Mouse (Mus musculus) kidney, adult 18-20 months (tissue): ENCODE data around the gene Sik1.

Source experiments
- DNase-seq: peaks from one replicate; pipeline ENCODE4 v3.0.0; 2021

Sik1 gene

DNA sequence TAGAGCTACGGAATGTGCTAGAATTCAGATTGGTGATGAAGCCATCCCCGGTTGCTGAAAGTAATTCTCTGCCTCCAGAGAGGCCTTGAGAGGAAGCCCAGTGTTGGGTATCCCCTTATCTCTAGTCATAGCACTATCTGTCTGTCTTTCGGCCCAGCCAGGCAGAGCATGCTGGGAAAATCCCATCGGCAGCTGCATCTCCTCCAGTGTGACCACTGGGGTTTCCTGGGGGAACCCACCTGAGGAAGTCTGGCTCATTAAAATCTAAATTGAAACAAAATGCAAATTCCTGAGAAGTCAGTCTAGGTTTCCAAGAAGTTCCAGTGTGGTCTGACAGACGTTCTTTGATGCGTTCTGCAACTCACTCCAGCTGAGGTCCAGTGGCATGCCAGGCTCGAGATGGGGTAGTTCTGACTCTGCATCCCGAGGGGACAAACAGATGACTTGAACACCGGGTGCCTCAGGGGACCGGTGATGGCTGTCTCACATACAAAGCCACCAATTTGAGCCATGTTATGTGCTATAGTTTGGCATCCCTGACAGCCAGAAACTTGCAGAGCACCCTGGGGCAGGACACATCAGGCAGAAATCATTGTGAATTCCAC lies 19.8 kb upstream of the Sik1 start:
- DNase-seq = no peak

DNA sequence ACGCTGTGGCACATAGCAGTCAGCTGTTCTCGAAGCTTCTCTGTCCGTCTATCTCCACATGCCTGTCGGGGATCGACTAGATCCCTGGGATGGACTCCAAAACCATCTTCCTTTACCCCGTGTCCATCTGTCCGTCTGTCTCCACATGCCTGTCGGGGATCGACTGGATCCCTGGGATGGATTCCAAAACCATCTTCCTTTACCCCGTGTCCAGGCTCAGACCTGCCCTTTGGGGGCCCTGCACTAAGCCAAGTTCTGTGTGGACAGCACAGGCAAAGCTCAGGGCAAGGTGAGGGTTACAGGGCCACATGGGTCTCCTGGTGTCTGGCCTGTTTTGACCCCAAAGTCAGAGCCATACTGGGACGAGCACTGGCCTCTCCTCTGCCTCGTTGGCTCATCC lies 19.1 kb upstream of the Sik1 start:
- DNase-seq = no peak

- DNase-seq = no peak
Measured at GRCm38 (mm10) chr17:31873973-31874372, 18.4 kb upstream of the Sik1 start.

GRCm38 (mm10) chr17:31873185-31873870 lies 17.7 kb upstream of the Sik1 start:
- no peak for DNase-seq

- DNase-seq = no peak
Measured at GRCm38 (mm10) chr17:31872826-31873165, 17.2 kb upstream of the Sik1 start.

DNA sequence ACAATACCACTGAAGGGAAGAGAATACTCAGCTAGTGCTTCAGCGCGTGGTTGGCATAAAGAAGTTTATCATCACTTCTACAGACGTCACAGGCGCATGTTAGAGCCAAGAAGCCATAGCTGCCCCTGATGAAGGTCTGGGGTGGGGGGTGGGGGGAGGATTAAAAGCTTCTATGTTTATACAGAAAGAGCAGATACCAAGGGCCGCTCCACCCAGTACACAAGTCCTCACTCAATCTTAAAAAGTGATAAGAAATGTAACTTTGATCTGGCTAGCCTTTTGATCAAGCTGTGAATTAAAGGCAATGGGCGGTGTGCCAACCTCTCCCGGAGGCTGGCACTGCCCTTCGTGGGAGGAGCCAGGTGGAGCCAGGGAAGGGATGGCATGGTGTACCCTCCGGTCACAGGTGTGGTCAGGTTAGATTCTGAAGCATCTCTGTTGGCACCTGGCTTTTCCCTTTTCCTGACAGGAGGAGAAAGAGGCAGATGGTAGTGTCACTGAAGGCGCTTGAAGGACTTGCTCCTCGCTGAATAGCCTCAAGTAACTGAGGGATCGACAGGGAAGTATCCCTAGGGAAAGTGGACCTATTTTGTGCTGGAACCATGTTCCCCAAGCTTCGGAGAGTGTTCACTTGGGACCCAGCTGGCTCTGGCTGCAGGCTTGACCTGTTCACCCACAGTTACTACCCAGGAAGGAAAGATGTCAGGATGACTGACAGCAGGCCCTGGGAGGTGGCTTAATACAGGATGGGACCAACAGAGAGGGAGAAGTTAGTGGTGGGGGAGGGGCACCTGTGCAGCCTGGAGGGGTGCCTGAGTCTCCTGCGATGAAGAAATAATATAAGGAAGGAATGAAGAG lies 16.6 kb upstream of the Sik1 start:
- no peak for DNase-seq

- no peak for DNase-seq
Measured at GRCm38 (mm10) chr17:31870931-31871421, 15.4 kb upstream of the Sik1 start.

GRCm38 (mm10) chr17:31870446-31870845 lies 14.8 kb upstream of the Sik1 start:
- no peak for DNase-seq

DNA sequence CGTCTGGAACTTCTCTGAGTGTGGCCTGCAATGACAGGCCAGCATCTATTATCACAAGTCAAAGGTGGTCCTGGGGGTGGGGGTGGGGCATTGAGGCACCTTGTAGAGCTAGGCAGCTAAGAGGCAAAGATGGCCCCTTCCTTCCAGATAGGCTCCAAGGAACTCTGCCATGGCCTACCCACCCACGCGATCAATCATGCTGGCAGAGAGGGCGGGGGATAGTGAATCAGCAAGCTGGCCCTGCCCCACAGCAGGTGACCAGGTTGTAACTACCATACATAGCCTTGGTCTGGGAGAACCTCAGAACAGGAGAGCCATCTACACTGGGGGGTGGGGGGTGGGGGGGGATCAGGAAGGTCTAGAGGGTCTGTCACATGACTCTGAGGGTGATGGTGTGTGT lies 12.5 kb upstream of the Sik1 start:
- DNase-seq = no peak

- no peak for DNase-seq
Measured at GRCm38 (mm10) chr17:31867061-31867460, 11.5 kb upstream of the Sik1 start.

DNA sequence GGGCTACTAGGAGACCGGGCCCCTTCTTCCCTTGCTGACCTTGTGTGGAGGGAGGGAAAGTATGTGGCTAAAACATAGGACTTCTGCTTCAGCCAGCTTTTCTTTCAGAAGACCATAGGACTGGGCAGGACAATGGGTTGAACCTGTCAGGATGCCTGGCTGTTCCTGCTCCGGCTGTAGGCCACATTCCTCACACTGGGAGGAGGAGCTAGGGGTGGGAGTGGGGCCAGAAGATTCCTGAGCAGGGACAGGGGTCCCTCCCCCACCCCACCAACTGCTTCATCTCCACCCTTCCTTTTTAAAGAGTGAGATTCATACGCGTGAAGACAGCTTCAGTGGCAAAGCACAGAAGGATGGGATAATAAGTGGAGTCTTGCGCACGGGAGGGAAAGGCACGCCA lies 10.0 kb upstream of the Sik1 start:
- no peak for DNase-seq

DNA sequence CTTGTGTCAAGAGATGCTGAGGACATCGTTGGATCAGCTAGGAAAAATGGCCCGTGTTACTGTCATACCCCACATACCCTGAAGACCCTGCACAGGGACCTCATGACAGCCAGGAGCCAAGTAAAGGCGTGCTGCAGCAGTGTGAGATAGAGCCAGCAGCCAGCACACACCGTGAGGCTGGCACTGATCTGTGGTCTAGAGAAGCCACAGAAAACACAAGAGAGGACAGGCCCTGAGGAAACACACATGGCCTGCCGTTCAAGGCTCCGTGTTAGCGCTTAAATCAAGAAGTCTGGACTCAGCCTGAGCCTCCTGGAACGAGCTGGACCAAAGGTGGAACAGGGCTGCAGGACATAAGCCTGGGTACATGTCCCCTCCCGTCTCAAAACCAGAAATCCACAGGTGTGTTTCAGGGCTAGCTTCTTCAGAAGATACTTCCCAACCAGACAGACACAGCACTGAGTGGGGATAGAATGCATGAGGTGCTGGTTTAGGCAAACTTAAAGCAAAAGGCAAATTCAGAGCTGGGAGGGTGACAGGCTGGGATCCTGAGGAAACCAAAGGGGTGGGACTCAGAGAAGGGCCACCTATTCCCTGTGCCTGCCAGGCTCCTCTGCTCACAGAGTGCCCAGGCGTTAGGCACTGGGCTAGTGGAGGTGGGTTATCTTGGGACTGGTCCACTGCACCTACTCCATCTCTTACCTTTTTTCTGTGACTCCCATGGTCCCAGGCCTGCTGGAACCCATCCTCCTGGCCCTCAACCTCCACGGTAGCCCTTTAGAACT lies 9.3 kb upstream of the Sik1 start:
- no peak for DNase-seq

- DNase-seq = no peak
Measured at GRCm38 (mm10) chr17:31863151-31863815, 7.7 kb upstream of the Sik1 start.

DNA sequence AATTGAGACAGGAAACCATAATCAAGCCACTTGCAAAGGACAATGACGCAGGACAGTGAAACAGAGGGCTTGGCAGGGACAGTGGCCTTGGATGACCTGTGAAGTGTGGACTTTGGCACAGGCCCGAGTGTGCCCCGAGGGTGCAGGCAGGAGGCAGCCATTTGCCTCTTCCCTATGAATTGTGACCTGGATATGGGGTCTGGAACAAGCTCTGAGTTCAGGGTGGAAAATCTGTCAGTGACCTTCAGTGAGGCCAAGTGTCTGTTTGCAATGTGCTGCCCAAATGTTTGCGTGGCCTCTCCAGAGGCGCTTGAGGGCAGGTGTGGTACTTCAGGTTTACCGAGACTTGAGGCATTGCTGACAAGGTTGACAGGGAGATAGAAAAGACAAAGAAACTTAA lies 6.5 kb upstream of the Sik1 start:
- DNase-seq = peak; percentile 52

- no peak for DNase-seq
Measured at GRCm38 (mm10) chr17:31861661-31862060, 6.1 kb upstream of the Sik1 start.

DNA sequence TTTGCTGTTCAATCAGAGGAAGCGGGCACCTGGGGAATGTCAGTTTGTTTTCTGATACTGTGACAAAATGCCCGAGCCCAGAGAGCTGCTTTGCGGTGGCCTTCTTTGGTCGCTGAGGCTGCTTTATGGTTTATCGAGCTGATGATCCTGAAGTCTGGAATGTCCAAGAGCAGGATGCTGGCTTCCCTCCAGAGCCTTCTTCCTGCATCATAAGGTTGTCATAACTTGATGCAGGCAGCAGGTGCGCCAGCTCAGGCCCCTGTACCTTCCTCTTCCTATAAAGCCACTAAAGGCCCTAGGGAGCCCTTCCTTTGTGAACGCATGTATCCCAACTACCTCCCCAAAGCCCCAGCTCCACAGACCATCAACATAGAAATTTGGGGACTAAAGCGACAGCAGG lies 5.3 kb upstream of the Sik1 start:
- DNase-seq = no peak

GRCm38 (mm10) chr17:31859367-31859766 lies 3.8 kb upstream of the Sik1 start:
- no peak for DNase-seq

GRCm38 (mm10) chr17:31858786-31859185 lies 3.2 kb upstream of the Sik1 start:
- no peak for DNase-seq

GRCm38 (mm10) chr17:31857903-31858426 lies 2.4 kb upstream of the Sik1 start:
- no peak for DNase-seq

- DNase-seq = no peak
Measured at GRCm38 (mm10) chr17:31857251-31857650, 1.6 kb upstream of the Sik1 start.

DNA sequence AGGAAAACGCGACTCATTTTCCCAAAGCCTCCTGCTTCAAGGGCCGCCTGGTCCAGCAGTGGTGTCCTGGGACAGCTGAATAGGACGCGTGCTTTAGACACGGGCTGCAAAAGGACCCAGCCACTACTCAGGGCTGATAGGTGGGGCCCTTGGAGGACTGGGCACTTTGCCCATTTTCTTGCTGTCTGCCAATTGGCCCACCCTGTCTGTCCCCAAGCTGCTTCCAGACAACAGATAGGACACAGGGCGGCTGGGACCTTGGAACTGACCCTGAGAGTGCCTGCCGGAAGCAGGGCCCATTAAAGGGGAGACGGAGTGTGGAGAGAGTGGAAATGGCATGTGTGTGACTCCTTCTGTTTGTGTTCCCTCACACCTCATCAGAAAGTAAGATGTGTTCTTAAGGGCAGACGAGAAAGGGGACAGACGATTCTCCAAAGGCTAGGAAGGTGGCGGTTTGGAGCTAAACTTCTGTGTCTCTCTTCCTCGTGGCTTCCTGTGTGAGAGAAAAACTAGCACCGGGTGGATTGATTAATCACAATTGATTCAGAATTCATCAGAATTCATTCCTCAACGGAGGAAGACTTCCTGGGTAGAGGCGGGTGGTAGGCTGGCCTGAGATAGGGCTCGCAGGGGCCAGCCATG lies 1.0 kb upstream of the Sik1 start:
- DNase-seq = peak; percentile 81
